ENCODE assay signal across 9 mouse cellular contexts in genomic region chr7:126758539-126758938, GRCm38 (mm10). TPM values are rescaled to one million over a fixed set of nuclear protein-coding genes. Genes with fewer than 3 reads are reported as not detected.
A peak's percentile ranks its signal among the peaks of the same experiment; 100 is the strongest.
DNase-seq lines count a peak whose midpoint lies in the region; ATAC-seq and TF ChIP-seq lines count a peak whose summit lies in the region.
"Had no signal": no experiment of that assay in that cellular context is flagged by ENCODE, and none has a peak within 500 bp of the region (broad histone marks: within the 10 kb centered on the region; RNA-seq: fewer than 3 reads in every experiment).

No protein-coding gene starts in this region.

- H3K4me1 ChIP-seq in neural tube, embryonic 11.5 days (ENCODE audit: control insufficient read depth, insufficient read depth, low read length), result 0 out of 2 replicates have a peak, but pooled peaks cover 2% of the 10 kb centered on the region
- peaks cover 44% of the 10 kb centered on the region for H3K4me1 ChIP-seq in neural tube, embryonic 15.5 days
- peaks cover 55% of the 10 kb centered on the region for H3K4me1 ChIP-seq in limb, embryonic 10.5 days

- H3K4me2 ChIP-seq in neural tube, embryonic 11.5 days (ENCODE audit: low read depth), result no peak overlapping the region
- H3K4me2 ChIP-seq in neural tube, embryonic 15.5 days, result no peak overlapping the region

- no peaks in the 10 kb centered on the region for H3K36me3 ChIP-seq in neural tube, embryonic 11.5 days (ENCODE audit: control insufficient read depth, insufficient read depth, low read length)
- H3K36me3 ChIP-seq in neural tube, embryonic 15.5 days, result peaks cover 5% of the 10 kb centered on the region; the same call in 1 of the 2 replicates
- peaks cover 25% of the 10 kb centered on the region for H3K36me3 ChIP-seq in limb, embryonic 10.5 days

- no peak overlapping the region for H3K4me3 ChIP-seq in layer of hippocampus, adult 2 months
- H3K4me3 ChIP-seq in neural tube, embryonic 11.5 days (ENCODE audit: low read depth, low read length), result no peak overlapping the region
- no peak overlapping the region for H3K4me3 ChIP-seq in neural tube, embryonic 15.5 days (replicated peaks)
- H3K4me3 ChIP-seq in limb, embryonic 10.5 days, result no peak overlapping the region

- peak overlapping the region; percentile 83 for H3K27ac ChIP-seq in layer of hippocampus, adult 2 months
- H3K27ac ChIP-seq in neural tube, embryonic 11.5 days (ENCODE audit: low read depth, low read length), result no peak overlapping the region
- no peak overlapping the region for H3K27ac ChIP-seq in neural tube, embryonic 15.5 days (replicated peaks)
- peak overlapping the region; percentile 96; the same call in 1 of the 2 replicates for H3K27ac ChIP-seq in limb, embryonic 10.5 days
- H3K27ac ChIP-seq: macrophage had no signal

- peak; percentile 15; the same call in 1 of the 2 replicates for ATAC-seq in neural tube, embryonic 11.5 days (ENCODE audit: insufficient read depth, low FRiP score, low TSS enrichment)
- no peak for ATAC-seq in neural tube, embryonic 15.5 days (ENCODE audit: low FRiP score)

- H3K9me3 ChIP-seq in neural tube, embryonic 11.5 days (ENCODE audit: control insufficient read depth, low read length), result no peaks in the 10 kb centered on the region
- H3K9me3 ChIP-seq in neural tube, embryonic 15.5 days (replicated peaks), result no peaks in the 10 kb centered on the region
- no peaks in the 10 kb centered on the region for H3K9me3 ChIP-seq in limb, embryonic 10.5 days (replicated peaks)

- no peak for TF ChIP-seq CTCF in layer of hippocampus, adult 2 months (conservative IDR thresholded peaks at IDR 0.05)

- WGBS in neural tube, embryonic 11.5 days, result 68% methylated on average over 7 of the region's 7 CpGs
- 50% methylated on average over 7 of the region's 7 CpGs for WGBS in neural tube, embryonic 15.5 days
- 57% methylated on average over 7 of the region's 7 CpGs for WGBS in limb, embryonic 10.5 days

- no peak overlapping the region for H3K9ac ChIP-seq in neural tube, embryonic 11.5 days (ENCODE audit: low read length)
- H3K9ac ChIP-seq in neural tube, embryonic 15.5 days (replicated peaks), result no peak overlapping the region

- H3K27me3 ChIP-seq in neural tube, embryonic 11.5 days (ENCODE audit: control insufficient read depth, insufficient read depth, low read length), result no peaks in the 10 kb centered on the region
- H3K27me3 ChIP-seq in neural tube, embryonic 15.5 days (replicated peaks), result no peaks in the 10 kb centered on the region
- no peaks in the 10 kb centered on the region for H3K27me3 ChIP-seq in limb, embryonic 10.5 days (ENCODE audit: low read depth, poor library complexity, severe bottlenecking)

- peak; percentile 55 for DNase-seq in cerebellum, adult 9-11 months
- no peak for DNase-seq in cerebellum, postnatal 4 days (ENCODE audit: low spot score in 2 of 2)
- DNase-seq in layer of hippocampus, adult 2 months (ENCODE audit: low spot score in 2 of 2), result no peak
- no peak for DNase-seq in layer of hippocampus, adult 11-12 months (ENCODE audit: low spot score)
- no peak for DNase-seq in neural tube, embryonic 11.5 days (ENCODE audit: low spot score)
- DNase-seq in limb, embryonic 10.5 days (ENCODE audit: low spot score), result no peak
- no peak for DNase-seq in spleen, postnatal 4 days (ENCODE audit: low spot score in 2 of 2)

RNA-seq across cellular contexts. Expression of gene Mapk3, which starts 0.9 kb away (rescaled TPM):
- 100 to 1,000 TPM; 170 to 175 TPM for total RNA-seq in layer of hippocampus, adult 2 months (2021)
- 55.3 and 58.0 TPM in 2 replicates for polyA plus RNA-seq in neural tube, embryonic 11.5 days (2014; fragmentation: Nextera tagmentation; extraction: Ambion mirVana)
- 104 and 105 TPM in 2 replicates for polyA plus RNA-seq in neural tube, embryonic 15.5 days (2015; fragmentation: Nextera tagmentation; extraction: Ambion mirVana)
- 47.3 and 55.9 TPM in 2 replicates for polyA plus RNA-seq in limb, embryonic 10.5 days (2016; fragmentation: Nextera tagmentation; extraction: Ambion mirVana)

RNA-seq across cellular contexts. Expression of gene Gdpd3, which starts 7.6 kb away (rescaled TPM):
- 1 to 10 TPM; 3.1 to 7.0 TPM for total RNA-seq in layer of hippocampus, adult 2 months (2021)
- 1.2 and 1.5 TPM in 2 replicates for polyA plus RNA-seq in neural tube, embryonic 11.5 days (2014; fragmentation: Nextera tagmentation; extraction: Ambion mirVana)
- 1.0 and 1.5 TPM in 2 replicates for polyA plus RNA-seq in neural tube, embryonic 15.5 days (2015; fragmentation: Nextera tagmentation; extraction: Ambion mirVana)
- polyA plus RNA-seq in limb, embryonic 10.5 days (2016; fragmentation: Nextera tagmentation; extraction: Ambion mirVana), result 0.83 and 1.5 TPM in 2 replicates

RNA-seq across cellular contexts. Expression of gene Ypel3, which starts 18.2 kb away (rescaled TPM):
- total RNA-seq in layer of hippocampus, adult 2 months (2021), result 100 to 1,000 TPM; 283 to 289 TPM
- polyA plus RNA-seq in neural tube, embryonic 11.5 days (2014; fragmentation: Nextera tagmentation; extraction: Ambion mirVana), result 115 and 121 TPM in 2 replicates
- 187 and 207 TPM in 2 replicates for polyA plus RNA-seq in neural tube, embryonic 15.5 days (2015; fragmentation: Nextera tagmentation; extraction: Ambion mirVana)
- 51.7 and 84.9 TPM in 2 replicates for polyA plus RNA-seq in limb, embryonic 10.5 days (2016; fragmentation: Nextera tagmentation; extraction: Ambion mirVana)

RNA-seq across cellular contexts. Expression of gene Tbx6, which starts 22.7 kb away (rescaled TPM):
- 1 to 10 TPM in 1 of 2 experiments, under 1 TPM in 1; 0.54 to 1.0 TPM for total RNA-seq in layer of hippocampus, adult 2 months (2021)
- polyA plus RNA-seq in neural tube, embryonic 11.5 days (2014; fragmentation: Nextera tagmentation; extraction: Ambion mirVana), result 0.38 and 0.64 TPM in 2 replicates
- 0.34 and 0.35 TPM in 2 replicates for polyA plus RNA-seq in neural tube, embryonic 15.5 days (2015; fragmentation: Nextera tagmentation; extraction: Ambion mirVana)
- 0.23 and 0.53 TPM in 2 replicates for polyA plus RNA-seq in limb, embryonic 10.5 days (2016; fragmentation: Nextera tagmentation; extraction: Ambion mirVana)

RNA-seq across cellular contexts. Expression of gene Ppp4c, which starts 33.8 kb away (rescaled TPM):
- 10 to 100 TPM; 50.2 to 54.9 TPM for total RNA-seq in layer of hippocampus, adult 2 months (2021)
- 318 and 344 TPM in 2 replicates for polyA plus RNA-seq in neural tube, embryonic 11.5 days (2014; fragmentation: Nextera tagmentation; extraction: Ambion mirVana)
- 154 and 188 TPM in 2 replicates for polyA plus RNA-seq in neural tube, embryonic 15.5 days (2015; fragmentation: Nextera tagmentation; extraction: Ambion mirVana)
- 450 and 462 TPM in 2 replicates for polyA plus RNA-seq in limb, embryonic 10.5 days (2016; fragmentation: Nextera tagmentation; extraction: Ambion mirVana)

Comparison
In these comparisons a context has a peak if more than half of its experiments do, and no peak if none do; other contexts are left out.
1. H3K27ac ChIP-seq: peak in layer of hippocampus, adult 2 months (single experiment) and limb, embryonic 10.5 days (single experiment); none in neural tube, embryonic 11.5 days (single experiment) and neural tube, embryonic 15.5 days (single experiment).